ENCODE assay signal across 20 mouse cellular contexts in genomic region chr7:80897134-80897533, GRCm38 (mm10). TPM values are rescaled to one million over a fixed set of nuclear protein-coding genes. Genes with fewer than 3 reads are reported as not detected.
DNase-seq lines count a peak whose midpoint lies in the region; ATAC-seq lines count a peak whose summit lies in the region.
"Had no signal": no experiment of that assay in that cellular context is flagged by ENCODE, and none has a peak within 500 bp of the region (broad histone marks: within the 10 kb centered on the region; RNA-seq: fewer than 3 reads in every experiment).

No protein-coding gene starts in this region.

- 0 out of 2 replicates have a peak overlapping the region, but pooled peaks have one; percentile 8 for H3K4me2 ChIP-seq in forebrain, embryonic 11.5 days (ENCODE audit: low read depth, low read length, severe bottlenecking)
- H3K4me2 ChIP-seq: embryonic facial prominence, embryonic 12.5 days; heart, embryonic 12.5 days; hindbrain, embryonic 14.5 days had no signal

- H3K4me1 ChIP-seq in forebrain, embryonic 11.5 days (replicated peaks; ENCODE audit: control insufficient read depth, insufficient read depth, low read length), result peaks cover 2% of the 10 kb centered on the region; the same call in 1 of the 2 replicates
- H3K4me1 ChIP-seq in forebrain, embryonic 10.5 days, result peaks cover 19% of the 10 kb centered on the region

- H3K36me3 ChIP-seq in forebrain, embryonic 11.5 days (ENCODE audit: control insufficient read depth, insufficient read depth, low read length), result peaks cover 7% of the 10 kb centered on the region; the same call in 1 of the 2 replicates
- peaks cover 74% of the 10 kb centered on the region for H3K36me3 ChIP-seq in forebrain, embryonic 10.5 days (replicated peaks)

- H3K4me3 ChIP-seq in forebrain, embryonic 11.5 days (ENCODE audit: low read depth, low read length), result no peak overlapping the region
- no peak overlapping the region for H3K4me3 ChIP-seq in forebrain, embryonic 10.5 days
- H3K4me3 ChIP-seq: embryonic facial prominence, embryonic 12.5 days; heart, embryonic 12.5 days; hindbrain, embryonic 10.5 days had no signal

- no peak for ATAC-seq in forebrain, embryonic 11.5 days (replicated peaks; ENCODE audit: low FRiP score)
- ATAC-seq in megakaryocyte progenitor cell, adult 5-6 weeks (replicated peaks; ENCODE audit: poor library complexity), result no peak
- ATAC-seq: CD4-positive, CD25-positive, alpha-beta regulatory T cell, adult 4 months; forebrain, embryonic 14.5 days had no signal

- DNase-seq in forebrain, embryonic 11.5 days (ENCODE audit: low spot score), result no peak
- no peak for DNase-seq in forebrain, embryonic 10.5 days (ENCODE audit: extremely low spot score, low spot score)
- DNase-seq in left cerebral cortex, adult 18-20 months (ENCODE audit: low spot score in 2 of 2), result peak; percentile 40 to 64
- DNase-seq in left cerebral cortex, adult 8-10 months (ENCODE audit: low spot score in 2 of 2), result no peak
- peak; percentile 57 for DNase-seq in right cerebral cortex, adult 18-20 months
- no peak for DNase-seq in right cerebral cortex, postnatal 36 days (ENCODE audit: low spot score in 2 of 2)
- DNase-seq: B cell, adult 2 months; cerebellum, adult 2 months; cerebellum, postnatal 10 days; gastrocnemius, postnatal 25 days had no signal

- H3K9ac ChIP-seq in forebrain, embryonic 11.5 days (ENCODE audit: low read length), result no peak overlapping the region
- H3K9ac ChIP-seq: embryonic facial prominence, embryonic 12.5 days; heart, embryonic 12.5 days; hindbrain, embryonic 14.5 days had no signal

- no peak overlapping the region for H3K27ac ChIP-seq in forebrain, embryonic 11.5 days (ENCODE audit: low read depth, low read length)
- no peak overlapping the region for H3K27ac ChIP-seq in forebrain, embryonic 10.5 days
- H3K27ac ChIP-seq: embryonic facial prominence, embryonic 12.5 days; hindbrain, embryonic 10.5 days; hindbrain, embryonic 14.5 days had no signal

- H3K27me3 ChIP-seq in forebrain, embryonic 11.5 days (ENCODE audit: control insufficient read depth, insufficient read depth, low read length), result no peaks in the 10 kb centered on the region
- no peaks in the 10 kb centered on the region for H3K27me3 ChIP-seq in forebrain, embryonic 10.5 days (ENCODE audit: poor library complexity, severe bottlenecking)
- H3K27me3 ChIP-seq: embryonic facial prominence, embryonic 12.5 days; heart, embryonic 12.5 days had no signal

- no peaks in the 10 kb centered on the region for H3K9me3 ChIP-seq in forebrain, embryonic 11.5 days (ENCODE audit: control insufficient read depth, low read length)
- no peaks in the 10 kb centered on the region for H3K9me3 ChIP-seq in forebrain, embryonic 10.5 days
- H3K9me3 ChIP-seq: embryonic facial prominence, embryonic 12.5 days; G1E; heart, embryonic 12.5 days; hindbrain, embryonic 10.5 days had no signal

- 94% methylated on average over 7 of the region's 7 CpGs for WGBS in forebrain, embryonic 11.5 days
- 93% methylated on average over 7 of the region's 7 CpGs for WGBS in forebrain, embryonic 10.5 days

RNA-seq across cellular contexts. Expression of gene Wdr73, which starts 3.9 kb away (rescaled TPM):
- 40.5 and 41.6 TPM in 2 replicates for polyA plus RNA-seq in forebrain, embryonic 11.5 days (2014; fragmentation: Nextera tagmentation; extraction: Ambion mirVana)
- 53.2 and 53.8 TPM in 2 replicates for polyA plus RNA-seq in forebrain, embryonic 10.5 days (2016; fragmentation: Nextera tagmentation; extraction: Ambion mirVana)
- 10 to 100 TPM; 27.5 to 29.9 TPM for total RNA-seq in left cerebral cortex, adult 18-20 months (2021)
- 10 to 100 TPM; 26.2 to 29.3 (median 27.8) TPM for total RNA-seq in left cerebral cortex, adult 8-10 months (2022)
- total RNA-seq in megakaryocyte progenitor cell, adult 5-6 weeks (2015), result 14.2 and 18.4 TPM in 2 replicates
- 18.2 and 19.6 TPM in 2 replicates for total RNA-seq in megakaryocyte progenitor cell, adult 5-6 weeks (2017)

RNA-seq across cellular contexts. Expression of gene Nmb, which starts 7.7 kb away (rescaled TPM):
- polyA plus RNA-seq in forebrain, embryonic 11.5 days (2014; fragmentation: Nextera tagmentation; extraction: Ambion mirVana), result 7.3 and 8.6 TPM in 2 replicates
- 5.9 and 7.2 TPM in 2 replicates for polyA plus RNA-seq in forebrain, embryonic 10.5 days (2016; fragmentation: Nextera tagmentation; extraction: Ambion mirVana)
- total RNA-seq in left cerebral cortex, adult 18-20 months (2021), result 1 to 10 TPM; 5.3 to 6.0 TPM
- 1 to 10 TPM; 3.4 to 7.1 (median 4.7) TPM for total RNA-seq in left cerebral cortex, adult 8-10 months (2022)
- 6.8 and 8.6 TPM in 2 replicates for total RNA-seq in megakaryocyte progenitor cell, adult 5-6 weeks (2015)
- total RNA-seq in megakaryocyte progenitor cell, adult 5-6 weeks (2017), result 0.57 and 3.1 TPM in 2 replicates
- total RNA-seq: common myeloid progenitor, adult 5-6 weeks; granulocyte monocyte progenitor cell, adult 5-6 weeks had no signal

RNA-seq across cellular contexts. Expression of gene Zscan2, which starts 36.4 kb away (rescaled TPM):
- polyA plus RNA-seq in forebrain, embryonic 11.5 days (2014; fragmentation: Nextera tagmentation; extraction: Ambion mirVana), result 3.3 and 3.8 TPM in 2 replicates
- 1.3 and 2.5 TPM in 2 replicates for polyA plus RNA-seq in forebrain, embryonic 10.5 days (2016; fragmentation: Nextera tagmentation; extraction: Ambion mirVana)
- 10 to 100 TPM; 15.9 to 17.0 TPM for total RNA-seq in left cerebral cortex, adult 18-20 months (2021)
- 10 to 100 TPM; 11.3 to 16.9 (median 14.0) TPM for total RNA-seq in left cerebral cortex, adult 8-10 months (2022)
- 3.5 and 3.7 TPM in 2 replicates for total RNA-seq in megakaryocyte progenitor cell, adult 5-6 weeks (2015)
- 6.7 and 10.0 TPM in 2 replicates for total RNA-seq in megakaryocyte progenitor cell, adult 5-6 weeks (2017)

RNA-seq across cellular contexts. Expression of gene Sec11a, which starts 50.4 kb away (rescaled TPM):
- 169 and 201 TPM in 2 replicates for polyA plus RNA-seq in forebrain, embryonic 11.5 days (2014; fragmentation: Nextera tagmentation; extraction: Ambion mirVana)
- polyA plus RNA-seq in forebrain, embryonic 10.5 days (2016; fragmentation: Nextera tagmentation; extraction: Ambion mirVana), result 190 and 226 TPM in 2 replicates
- total RNA-seq in left cerebral cortex, adult 18-20 months (2021), result 10 to 100 TPM; 46.4 to 51.0 TPM
- total RNA-seq in left cerebral cortex, adult 8-10 months (2022), result 10 to 100 TPM; 41.1 to 47.5 (median 41.9) TPM
- total RNA-seq in megakaryocyte progenitor cell, adult 5-6 weeks (2015), result 219 and 228 TPM in 2 replicates
- 452 and 486 TPM in 2 replicates for total RNA-seq in megakaryocyte progenitor cell, adult 5-6 weeks (2017)

Comparison
In these comparisons a context has a peak if more than half of its experiments do, and no peak if none do; other contexts are left out.
1. DNase-seq: peak in left cerebral cortex, adult 18-20 months (2 of 2) and right cerebral cortex, adult 18-20 months (single experiment); none in forebrain, embryonic 11.5 days (single experiment), forebrain, embryonic 10.5 days (single experiment), left cerebral cortex, adult 8-10 months (0 of 2) and right cerebral cortex, postnatal 36 days (0 of 2).